26 mouse cellular contexts compared by ENCODE assay signal in genomic region chr8:42157006-42157405, GRCm38 (mm10).
"Had no signal": no experiment of that assay in that cellular context is flagged by ENCODE, and none has a peak within 500 bp of the region (broad histone marks: within the 10 kb centered on the region; RNA-seq: fewer than 3 reads in every experiment).

No protein-coding gene starts in this region.

- H3K36me3 ChIP-seq: heart, embryonic 10.5 days; heart, embryonic 12.5 days; hindbrain, embryonic 10.5 days; hindbrain, embryonic 12.5 days; intestine, embryonic 15.5 days; limb, embryonic 10.5 days; limb, embryonic 12.5 days; liver, embryonic 13.5 days; liver, embryonic 15.5 days had no signal

- H3K9me3 ChIP-seq: heart, embryonic 10.5 days; heart, embryonic 12.5 days; hindbrain, embryonic 10.5 days; hindbrain, embryonic 12.5 days; intestine, embryonic 15.5 days; limb, embryonic 10.5 days; limb, embryonic 12.5 days; liver, embryonic 13.5 days; liver, embryonic 15.5 days had no signal

- H3K27me3 ChIP-seq: heart, embryonic 12.5 days; hindbrain, embryonic 12.5 days; intestine, embryonic 15.5 days; limb, embryonic 12.5 days; liver, embryonic 13.5 days; liver, embryonic 15.5 days had no signal

- DNase-seq: gastrocnemius, adult 2 months; gastrocnemius, postnatal 10 days; gastrocnemius, postnatal 25 days; heart, adult 18-20 months; heart, postnatal 10 days; heart, postnatal 4 days; kidney, adult 18-20 months; kidney, adult 8-10 months; kidney, postnatal 36 days; liver; liver, embryonic 13.5 days had no signal

- H3K9ac ChIP-seq: heart, embryonic 12.5 days; hindbrain, embryonic 12.5 days; hindbrain, embryonic 14.5 days; intestine, embryonic 15.5 days; limb, embryonic 12.5 days; liver, embryonic 13.5 days; liver, embryonic 15.5 days had no signal

- H3K4me3 ChIP-seq: gastrocnemius, adult 2 months; heart, embryonic 10.5 days; heart, embryonic 12.5 days; hindbrain, embryonic 10.5 days; hindbrain, embryonic 12.5 days; intestine, embryonic 15.5 days; layer of hippocampus, adult 2 months; left cerebral cortex, adult 2 months; limb, embryonic 10.5 days; limb, embryonic 12.5 days; liver, embryonic 13.5 days; liver, embryonic 15.5 days had no signal

- H3K27ac ChIP-seq: gastrocnemius, adult 2 months; heart, embryonic 10.5 days; hindbrain, embryonic 10.5 days; hindbrain, embryonic 12.5 days; hindbrain, embryonic 14.5 days; intestine, embryonic 15.5 days; layer of hippocampus, adult 2 months; left cerebral cortex, adult 2 months; limb, embryonic 10.5 days; limb, embryonic 12.5 days; liver, embryonic 13.5 days; liver, embryonic 15.5 days had no signal

- ATAC-seq: hindbrain, embryonic 16.5 days; inflammation-experienced regulatory T-cells, adult 6 months; intestine, embryonic 15.5 days; intestine, postnatal 0 days had no signal

- H3K4me2 ChIP-seq: heart, embryonic 12.5 days; hindbrain, embryonic 12.5 days; hindbrain, embryonic 14.5 days; intestine, embryonic 15.5 days; limb, embryonic 12.5 days; liver, embryonic 11.5 days; liver, embryonic 13.5 days; liver, embryonic 15.5 days had no signal

- H3K4me1 ChIP-seq: heart, embryonic 10.5 days; heart, embryonic 12.5 days; hindbrain, embryonic 10.5 days; hindbrain, embryonic 12.5 days; intestine, embryonic 15.5 days; limb, embryonic 10.5 days; limb, embryonic 12.5 days; liver, embryonic 13.5 days; liver, embryonic 15.5 days had no signal
